Mouse (Mus musculus): ENCODE data around the gene Wdr93.

Wdr93 gene

DNA sequence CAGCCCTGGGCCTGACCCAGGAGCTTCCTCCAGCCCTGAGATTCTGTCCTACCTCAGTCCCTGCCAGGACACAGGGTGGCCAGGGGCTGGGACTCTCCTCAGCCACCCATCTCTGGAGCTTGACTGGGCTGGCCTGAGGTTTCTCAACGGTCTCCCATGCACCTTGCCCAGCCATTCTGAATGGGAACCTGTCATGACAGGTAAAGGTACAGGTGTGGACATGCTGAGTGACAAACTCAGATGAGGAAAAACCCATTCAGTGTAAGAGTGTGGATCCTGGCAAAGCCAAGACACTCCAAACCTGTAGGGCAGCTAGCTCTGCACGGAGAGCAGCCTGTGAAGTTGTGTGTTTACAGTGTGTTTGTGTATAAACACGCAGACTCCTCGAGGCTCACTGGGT lies 57.4 kb downstream of the Wdr93 start:
- in situ Hi-C loops (cut with MboI, MseI), result no loop called here

DNA sequence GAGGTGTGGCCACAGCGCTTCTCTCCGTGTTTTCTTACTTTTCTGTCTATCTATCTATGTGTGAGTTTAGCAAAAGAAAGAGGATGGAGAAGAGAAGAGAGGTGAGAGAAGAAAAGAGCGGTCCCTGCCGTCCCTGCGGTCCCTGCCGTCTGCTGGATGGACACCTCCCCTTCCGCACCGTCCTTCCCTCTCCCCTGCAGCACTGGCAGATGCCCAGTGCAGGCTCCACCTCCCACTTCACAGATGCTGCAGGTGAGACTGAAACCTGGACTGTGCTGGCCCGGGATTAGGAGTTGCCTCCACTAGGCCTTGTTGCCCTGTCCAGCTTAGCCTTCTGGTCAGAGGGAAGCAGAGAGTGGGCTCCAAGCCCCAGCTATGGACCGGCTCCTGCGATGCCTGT lies 58.4 kb downstream of the Wdr93 start:
- in situ Hi-C loops (cut with MboI, MseI), result no loop called here

GRCm38 (mm10) chr7:79802037-79802436 lies 59.1 kb downstream of the Wdr93 start:
- in situ Hi-C loops (cut with MboI, MseI), result no loop called here

DNA sequence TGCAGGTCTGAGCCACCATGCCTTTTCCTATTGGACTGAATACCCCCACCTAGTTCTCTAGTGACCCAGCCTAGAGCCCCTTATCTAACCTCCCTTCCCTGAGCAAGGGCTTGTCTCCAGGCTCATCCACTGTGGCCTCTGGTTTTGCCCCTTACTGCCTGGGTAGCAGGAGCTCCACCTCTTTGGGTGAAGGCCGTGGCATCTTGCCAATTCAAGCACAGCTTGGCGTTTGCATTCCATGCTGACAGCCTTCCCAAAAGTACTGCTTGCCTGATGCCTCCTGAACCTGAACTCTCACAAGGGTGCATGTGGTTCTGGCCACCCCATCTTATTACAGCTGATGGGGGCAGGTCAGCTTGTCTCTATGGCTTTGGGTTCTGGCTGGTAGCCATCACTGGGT lies 60.9 kb downstream of the Wdr93 start:
- in situ Hi-C loops (cut with MboI, MseI), result no loop called here

GRCm38 (mm10) chr7:79808561-79808960 lies 65.6 kb downstream of the Wdr93 start:
- in situ Hi-C loops (cut with MboI, MseI), result no loop called here

- in situ Hi-C loops (cut with MboI, MseI), result no loop called here
These were observed 67.9 kb downstream of the Wdr93 start, which contains the start of gene Mesp2 for GRCm38 (mm10) chr7:79810611-79811506. Mesp2 (plus strand) TSS chr7:79810727.

- in situ Hi-C loops (cut with MboI, MseI), result no loop called here
These were observed 70.4 kb downstream of the Wdr93 start for GRCm38 (mm10) chr7:79813409-79813808.

DNA sequence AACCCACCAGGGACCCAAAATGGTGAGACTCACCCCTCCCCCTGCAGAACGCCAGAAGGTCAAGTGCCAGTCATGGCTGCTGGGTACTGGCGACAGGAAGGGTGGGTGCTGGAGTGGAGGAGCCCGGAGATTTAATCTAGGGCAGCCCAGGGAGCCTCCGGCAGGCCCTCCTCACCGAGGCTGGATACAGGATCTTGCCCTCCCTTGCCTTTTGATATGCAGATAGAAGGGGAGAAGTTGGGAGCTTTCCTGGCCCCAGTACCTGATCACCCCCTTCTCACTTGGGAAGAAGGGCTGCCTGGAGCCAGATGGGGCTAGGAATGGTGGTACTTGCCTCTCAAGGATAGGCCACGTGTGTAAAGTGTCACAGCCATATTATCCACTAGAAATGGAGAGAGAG lies 75.4 kb downstream of the Wdr93 start:
- in situ Hi-C loops (cut with MboI, MseI), result no loop called here

GRCm38 (mm10) chr7:79819515-79819914 lies 76.6 kb downstream of the Wdr93 start:
- in situ Hi-C loops (cut with MboI, MseI), result no loop called here

- in situ Hi-C loops (cut with MboI, MseI), result no loop called here
These were observed 77.0 kb downstream of the Wdr93 start for GRCm38 (mm10) chr7:79819996-79820395.

DNA sequence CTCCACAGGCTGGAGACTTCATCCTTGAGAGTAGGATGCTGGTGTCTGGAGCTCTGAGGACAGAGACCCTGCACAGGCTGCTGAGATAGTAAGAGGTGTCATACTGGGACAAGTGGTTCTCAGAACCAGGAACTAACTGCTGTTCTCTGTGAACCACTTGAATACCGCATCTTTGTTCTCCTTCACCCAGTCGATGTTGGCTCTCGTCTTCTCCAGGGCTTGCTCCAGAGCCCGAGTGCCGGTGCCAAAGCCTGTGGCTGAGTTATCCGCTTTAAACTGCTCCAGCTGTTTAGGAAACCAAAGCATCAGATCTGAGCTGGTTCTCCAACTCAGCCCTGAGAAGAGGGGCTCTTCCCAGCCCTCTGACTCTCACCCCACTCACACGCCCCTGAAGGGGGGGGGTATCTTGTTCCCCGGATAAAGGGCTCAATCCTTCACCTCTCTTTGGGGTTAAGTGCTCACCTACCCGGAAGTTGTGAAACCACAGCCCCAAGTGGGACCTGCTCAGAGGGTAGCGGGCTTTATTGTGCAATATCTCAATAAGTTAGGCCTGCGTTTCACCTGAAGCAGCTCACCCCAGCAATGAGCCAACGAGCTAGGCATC lies 79.2 kb downstream of the Wdr93 start:
- in situ Hi-C loops (cut with MboI, MseI), result no loop called here

DNA sequence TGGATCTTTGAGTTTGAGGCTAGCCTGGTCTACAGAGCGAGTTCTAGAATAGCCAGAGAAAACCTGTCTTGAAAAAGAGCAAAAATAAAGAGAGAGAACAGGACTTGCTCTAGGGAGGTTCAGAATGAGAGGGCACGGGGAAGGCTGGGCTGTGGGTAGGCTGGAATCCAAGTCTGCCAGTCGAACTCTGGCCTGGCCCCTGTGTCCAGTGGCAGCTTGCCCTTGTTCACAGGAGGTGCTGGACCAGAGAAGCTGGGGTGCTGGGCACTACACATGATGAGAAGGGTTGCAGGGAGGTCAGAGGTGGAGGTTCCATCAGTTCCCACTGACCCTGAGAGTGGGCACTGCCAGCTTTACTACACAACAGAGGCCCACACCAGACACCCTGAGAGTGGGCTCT lies 85.4 kb downstream of the Wdr93 start:
- in situ Hi-C loops (cut with MboI, MseI), result no loop called here

- in situ Hi-C loops (cut with MboI, MseI), result no loop called here
These were observed 88.2 kb downstream of the Wdr93 start for GRCm38 (mm10) chr7:79831145-79831544.

- in situ Hi-C loops (cut with MboI, MseI), result no loop called here
These were observed 88.6 kb downstream of the Wdr93 start for GRCm38 (mm10) chr7:79831585-79831984.

GRCm38 (mm10) chr7:79832980-79833379 lies 90.0 kb downstream of the Wdr93 start:
- in situ Hi-C loops (cut with MboI, MseI), result no loop called here

DNA sequence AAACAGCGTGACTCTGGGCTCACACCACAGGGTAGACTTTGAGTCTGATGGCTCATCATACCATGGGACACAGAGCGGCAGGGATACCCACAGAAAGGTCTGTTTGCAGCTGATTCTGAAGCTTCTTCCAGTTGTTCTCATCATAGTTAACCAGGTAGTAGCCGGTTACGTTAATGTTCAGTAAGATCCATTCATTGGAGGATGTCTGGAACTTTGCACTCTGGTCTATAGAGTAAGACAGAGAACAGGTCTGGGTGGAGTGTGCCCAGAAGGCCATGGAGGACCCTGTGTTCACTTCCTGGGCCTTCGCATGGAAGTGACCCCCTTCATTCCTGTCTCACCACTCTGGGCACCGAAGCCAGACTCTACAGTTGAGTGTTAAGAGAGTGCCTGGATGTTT lies 92.2 kb downstream of the Wdr93 start:
- in situ Hi-C loops (cut with MboI, MseI), result no loop called here
